Mouse (Mus musculus): ENCODE measurements around the gene Ddx47.

Ddx47 gene

DNA sequence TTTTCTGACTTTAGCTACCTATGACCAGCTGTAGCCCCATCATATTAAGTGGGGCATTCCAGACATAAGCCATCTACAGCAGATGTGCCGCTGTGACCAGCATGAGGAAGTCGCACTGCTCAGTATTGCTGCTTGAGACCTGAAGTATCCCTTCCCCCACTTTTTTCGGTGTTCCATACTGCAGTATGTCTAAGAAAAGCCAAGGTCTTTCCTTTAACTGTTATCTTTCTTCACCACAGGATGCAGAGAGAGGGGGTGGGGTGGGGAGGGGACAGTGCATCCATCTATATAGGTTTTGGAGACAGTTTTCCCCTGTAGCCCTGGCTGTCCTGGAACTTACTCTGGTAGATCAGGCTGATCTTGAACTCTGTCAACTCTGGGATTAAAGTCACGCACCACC lies 5.0 kb upstream of the Ddx47 start:
- no peak for DNase-seq (ENCODE audit: low spot score in 2 of 2)

DNA sequence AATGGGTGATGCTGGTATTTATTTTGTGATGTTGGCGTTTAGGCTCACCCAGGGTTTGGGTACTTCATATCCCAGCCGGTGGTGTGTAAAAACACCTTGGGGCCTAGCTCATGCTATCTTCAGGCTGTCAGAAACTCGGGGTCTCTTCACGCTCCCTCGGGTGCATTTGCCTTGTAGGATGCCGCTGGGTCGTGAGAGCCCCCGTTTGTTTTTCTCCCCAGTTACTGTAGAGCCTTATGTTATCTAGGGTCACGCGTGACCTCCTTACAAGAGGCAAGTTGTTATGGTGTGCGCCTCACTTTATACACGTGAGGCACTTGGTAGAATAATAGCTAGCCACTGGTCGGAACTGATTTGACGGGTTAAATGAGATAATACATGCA lies 313 bp downstream of the Ddx47 start:
- no peak for DNase-seq (ENCODE audit: low spot score in 2 of 2)

DNA sequence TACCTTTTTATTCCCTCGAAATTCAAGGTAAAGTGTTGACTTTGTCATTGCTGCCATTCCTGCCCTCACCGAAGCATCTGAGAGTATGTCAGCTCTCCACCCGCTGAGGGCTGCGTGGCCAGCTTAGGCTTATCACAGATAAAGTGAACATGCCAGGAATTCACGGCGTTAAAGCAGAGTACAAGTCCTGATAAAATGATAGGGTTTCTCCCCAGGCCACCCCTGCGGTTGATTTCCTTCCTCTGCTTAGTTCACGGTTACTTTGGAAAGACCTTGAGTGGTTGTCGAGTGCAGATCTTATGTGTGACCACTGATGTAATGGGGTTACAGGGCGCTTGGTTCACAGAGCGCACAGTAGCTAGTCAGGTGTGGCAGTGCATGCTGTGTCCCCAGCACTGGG lies 5.8 kb downstream of the Ddx47 start:
- DNase-seq (ENCODE audit: low spot score in 2 of 2), result no peak

DNA sequence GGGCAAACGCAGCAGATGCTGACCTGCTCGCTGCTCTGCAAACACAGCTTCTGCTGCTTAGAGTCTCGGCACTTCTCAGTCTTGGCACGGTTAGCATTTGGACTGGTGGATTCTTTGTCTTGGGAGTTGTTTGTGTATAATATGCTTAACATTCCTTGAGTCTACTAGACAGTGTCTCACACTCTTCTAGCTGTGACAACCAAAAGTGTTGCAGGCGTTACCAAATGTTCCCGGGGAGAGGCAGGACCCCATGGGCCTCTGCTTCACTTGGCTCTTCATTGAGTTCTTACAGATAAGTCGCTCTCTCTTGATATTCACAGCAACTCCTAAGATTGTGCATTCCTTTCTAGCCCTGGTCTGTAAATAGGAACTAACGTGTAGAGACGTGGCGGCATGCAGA lies 8.2 kb downstream of the Ddx47 start:
- no peak for DNase-seq (ENCODE audit: low spot score in 2 of 2)

DNA sequence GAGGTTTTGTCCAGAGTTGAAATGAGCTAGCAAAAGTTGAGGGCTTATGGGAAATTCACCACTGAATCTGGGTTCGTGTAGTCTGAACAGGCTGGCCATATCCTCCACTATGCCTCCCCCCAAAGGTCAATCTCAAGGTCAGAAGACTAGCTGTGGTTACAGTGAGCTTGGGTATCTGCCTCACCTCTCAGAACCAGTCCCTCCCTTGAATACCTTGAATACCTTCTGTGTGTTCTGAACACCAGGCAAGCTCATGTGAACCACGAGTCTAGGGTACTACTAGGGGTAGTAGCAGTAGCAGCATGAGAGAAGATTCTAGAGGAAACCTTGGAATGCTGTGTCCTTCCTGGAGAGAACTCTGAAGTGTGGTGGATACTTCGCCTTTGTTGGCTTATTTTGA lies 10.2 kb downstream of the Ddx47 start:
- DNase-seq (ENCODE audit: low spot score in 2 of 2), result no peak

DNA sequence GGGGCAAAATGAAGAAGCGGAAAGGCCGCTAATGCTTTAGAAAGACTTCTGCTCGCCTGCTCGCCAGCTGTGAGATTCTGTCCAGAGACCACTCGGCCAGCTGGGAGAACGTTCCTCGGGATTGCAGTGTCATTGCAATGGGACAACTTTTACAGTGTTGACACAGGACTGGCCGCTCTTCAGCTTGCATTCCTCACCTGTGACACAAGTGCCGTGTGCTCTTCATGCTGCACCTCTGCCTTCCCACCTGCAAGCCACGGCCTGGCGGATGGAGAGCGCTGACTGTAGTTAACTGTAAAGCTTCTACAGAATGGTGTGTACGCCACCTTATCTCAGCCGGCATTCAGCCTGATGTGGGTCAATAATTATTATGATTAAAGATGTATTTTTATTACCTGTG lies 12.0 kb downstream of the Ddx47 start:
- no peak for DNase-seq (ENCODE audit: low spot score in 2 of 2)

DNA sequence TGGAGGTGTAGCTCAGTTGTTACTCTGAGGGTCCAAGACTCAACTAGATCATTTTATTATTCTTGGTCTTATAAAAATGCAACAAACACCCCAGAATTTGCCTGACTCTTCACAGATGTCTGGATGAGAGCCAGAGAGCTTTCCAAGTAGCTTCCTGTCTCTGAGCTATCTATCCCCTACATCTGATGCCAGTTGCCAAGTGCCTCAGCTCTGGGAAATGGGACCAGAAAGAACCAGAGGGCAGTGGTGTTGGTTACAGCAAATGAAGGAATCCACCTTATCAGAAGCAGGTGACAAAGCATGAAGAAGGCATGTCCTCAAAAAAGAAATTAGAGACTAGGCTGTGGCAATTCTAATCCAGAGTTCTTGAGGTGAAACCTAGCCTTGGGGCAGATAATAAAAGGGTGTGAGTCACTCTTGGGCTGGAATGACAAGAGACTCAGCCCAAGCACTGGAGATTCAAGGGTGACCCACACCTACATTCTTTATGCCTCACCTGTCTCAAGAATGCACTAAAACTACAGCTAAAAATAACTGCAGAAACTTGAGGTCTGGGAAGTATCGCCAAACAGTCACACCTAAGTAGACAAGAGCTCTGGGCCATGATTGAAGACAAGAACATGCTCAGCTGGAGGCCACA lies 13.5 kb downstream of the Ddx47 start:
- DNase-seq (ENCODE audit: low spot score in 2 of 2), result no peak

DNA sequence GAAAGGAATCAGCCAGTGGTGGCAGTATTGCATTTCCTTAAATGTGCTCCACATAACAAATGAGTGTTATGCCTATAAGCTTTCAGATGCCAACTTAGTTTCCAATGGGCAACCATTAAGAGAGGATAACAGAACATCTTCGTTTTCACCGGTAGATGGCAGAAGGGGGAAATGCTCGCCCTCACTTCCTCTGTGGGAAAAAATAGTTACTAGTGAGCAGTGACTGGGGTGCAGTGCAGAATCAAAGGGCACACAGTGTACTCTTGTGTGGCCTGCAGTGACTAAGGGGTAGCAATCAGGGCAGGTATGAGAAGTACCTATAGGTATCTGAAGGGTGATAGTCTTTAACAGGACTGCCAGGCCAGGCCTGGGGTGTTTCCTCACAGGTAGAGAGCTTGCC lies 14.8 kb downstream of the Ddx47 start:
- DNase-seq (ENCODE audit: low spot score in 2 of 2), result no peak

DNA sequence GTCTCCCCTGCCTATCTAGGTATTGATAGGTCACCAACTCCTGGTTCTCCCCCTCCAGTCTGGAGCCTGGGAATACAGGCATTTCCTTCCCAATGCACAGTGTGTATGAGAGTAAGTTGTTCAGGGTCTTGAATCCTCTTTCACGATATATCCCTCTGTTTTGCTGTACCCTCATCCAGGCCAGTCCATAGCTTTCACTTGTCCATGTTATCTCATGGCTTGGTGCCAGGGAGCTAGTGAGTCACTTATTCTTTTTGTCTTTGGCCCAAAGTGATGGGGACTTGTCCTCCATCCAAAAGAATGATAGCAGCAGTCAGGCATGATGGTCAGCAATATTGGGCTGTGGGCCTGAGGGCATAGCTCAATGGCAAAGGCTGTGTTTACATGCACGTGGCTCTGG lies 15.3 kb downstream of the Ddx47 start:
- DNase-seq (ENCODE audit: low spot score in 2 of 2), result no peak

DNA sequence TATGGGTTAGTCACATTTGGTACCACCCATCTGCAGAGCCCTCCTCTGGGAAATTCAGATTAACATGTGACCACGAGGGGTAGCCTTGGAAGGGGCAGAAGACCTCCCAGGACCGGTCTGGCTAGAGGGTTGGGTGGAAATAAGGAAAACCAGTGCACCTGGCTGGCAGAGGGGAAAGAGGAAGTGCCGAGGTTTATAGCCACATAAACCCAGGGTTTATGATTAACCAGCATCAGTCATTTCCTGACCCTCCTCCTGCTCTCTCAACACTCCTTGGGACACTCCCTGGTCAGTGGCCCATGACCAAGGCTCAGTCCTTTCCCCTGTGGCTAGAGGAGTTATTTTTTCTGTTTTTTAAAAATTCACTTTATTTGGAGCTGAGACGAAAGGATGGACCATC lies 17.8 kb downstream of the Ddx47 start:
- DNase-seq (ENCODE audit: low spot score in 2 of 2), result no peak

DNA sequence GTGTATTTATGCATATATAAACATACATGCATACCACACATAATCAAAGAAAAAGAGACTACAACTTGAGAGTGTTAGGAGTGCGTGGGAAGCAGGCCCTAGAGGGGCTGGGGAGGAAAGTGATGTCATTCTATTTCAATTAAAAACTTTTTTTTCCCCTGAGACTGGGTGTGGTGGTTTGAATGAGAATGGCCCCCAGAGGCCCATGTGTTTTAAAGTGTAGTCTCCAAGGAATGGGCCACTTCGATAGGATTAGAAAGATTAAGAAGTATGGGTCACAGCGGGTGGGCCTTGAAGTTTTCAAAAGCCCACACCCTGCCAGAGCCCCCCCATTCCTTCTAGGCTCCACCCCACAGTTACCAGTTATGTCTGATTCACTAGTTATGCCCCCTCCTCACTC lies 27.3 kb downstream of the Ddx47 start:
- DNase-seq (ENCODE audit: low spot score in 2 of 2), result no peak

DNA sequence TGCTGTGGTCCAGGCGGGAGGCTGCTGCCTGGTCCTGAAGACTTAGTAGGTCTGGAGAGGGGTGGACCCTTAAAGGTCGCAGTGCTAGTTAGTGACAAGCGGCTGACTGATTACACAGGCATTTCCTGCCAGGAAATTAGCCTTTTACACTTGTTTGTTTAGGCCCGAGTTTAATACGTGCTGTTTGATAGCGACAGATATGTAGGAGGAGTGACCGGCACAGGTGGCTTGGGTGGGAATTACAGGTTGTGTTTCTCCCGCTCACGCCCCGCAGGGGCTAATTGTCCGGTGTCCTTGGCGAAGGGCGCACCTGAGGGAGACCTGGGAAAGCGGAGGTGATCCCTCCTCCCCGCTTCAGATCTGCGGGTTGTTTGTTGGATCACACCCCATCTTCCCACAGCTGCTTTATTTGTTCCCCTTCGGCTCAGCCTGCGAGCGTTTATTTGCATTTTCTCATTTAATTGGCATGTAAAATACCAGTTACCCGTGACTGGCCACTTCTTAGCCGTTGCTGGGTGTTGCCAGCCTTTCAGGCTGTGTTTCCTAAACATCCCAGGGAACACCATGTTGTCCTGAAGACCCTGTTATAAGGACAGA lies 29.0 kb downstream of the Ddx47 start:
- DNase-seq (ENCODE audit: low spot score in 2 of 2), result no peak

DNA sequence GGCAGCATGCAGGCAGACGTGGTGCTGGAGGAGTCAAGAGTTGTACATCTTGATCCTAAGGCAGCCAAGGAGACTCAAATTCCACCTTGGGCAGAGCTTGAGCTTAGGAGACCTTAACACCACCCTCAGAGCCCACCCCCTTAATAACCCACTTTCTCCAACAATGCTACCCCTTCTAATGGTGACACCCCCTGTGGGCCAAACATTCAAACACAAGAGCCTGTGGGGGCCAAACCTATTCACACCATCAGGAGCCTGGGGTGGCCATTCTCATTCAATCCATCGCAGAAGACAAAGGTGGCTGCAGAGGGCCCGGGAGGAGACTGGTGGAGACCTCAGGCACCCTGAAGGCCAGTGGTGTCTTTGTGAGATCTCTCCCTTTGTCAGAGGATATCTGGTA lies 30.5 kb downstream of the Ddx47 start:
- no peak for DNase-seq (ENCODE audit: low spot score in 2 of 2)

DNA sequence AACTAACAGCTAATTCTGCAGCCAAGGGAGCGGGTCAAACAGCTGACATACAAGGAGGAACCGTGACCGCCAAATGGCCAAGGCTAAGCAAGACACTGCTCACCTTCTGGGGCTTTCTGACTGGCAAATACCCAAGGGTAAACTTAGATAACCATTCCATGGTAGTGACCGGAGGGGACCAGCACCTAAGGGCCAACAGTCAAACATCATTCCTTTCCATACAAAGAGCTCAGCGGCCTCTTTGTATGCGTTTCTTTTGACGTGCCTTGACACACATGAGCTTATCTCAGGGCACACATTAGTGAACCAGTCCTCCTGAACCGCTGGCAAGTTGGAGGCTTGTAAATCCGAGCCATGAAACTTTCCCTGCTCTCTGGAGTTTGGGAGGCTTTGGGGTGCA lies 35.9 kb downstream of the Ddx47 start:
- no peak for DNase-seq (ENCODE audit: low spot score in 2 of 2)

DNA sequence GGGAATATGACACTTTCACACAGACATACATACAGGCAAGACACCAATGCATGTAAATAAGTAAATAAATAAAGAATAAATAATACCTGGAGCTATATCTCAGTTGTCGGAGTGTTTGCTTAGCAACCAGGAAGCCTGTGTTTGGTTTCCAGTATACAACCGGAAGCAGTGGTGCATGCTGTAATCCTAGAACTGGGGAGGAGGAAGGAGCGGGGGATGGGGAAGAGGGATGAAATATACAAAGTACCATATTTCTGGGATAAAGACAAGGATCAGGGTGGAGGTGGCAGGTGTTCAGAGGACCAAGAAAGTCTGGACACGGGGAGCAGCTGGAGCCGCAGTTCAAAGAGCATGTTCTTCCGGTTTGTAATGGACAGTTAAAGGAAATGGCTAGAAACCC lies 37.1 kb downstream of the Ddx47 start:
- DNase-seq (ENCODE audit: low spot score in 2 of 2), result no peak

DNA sequence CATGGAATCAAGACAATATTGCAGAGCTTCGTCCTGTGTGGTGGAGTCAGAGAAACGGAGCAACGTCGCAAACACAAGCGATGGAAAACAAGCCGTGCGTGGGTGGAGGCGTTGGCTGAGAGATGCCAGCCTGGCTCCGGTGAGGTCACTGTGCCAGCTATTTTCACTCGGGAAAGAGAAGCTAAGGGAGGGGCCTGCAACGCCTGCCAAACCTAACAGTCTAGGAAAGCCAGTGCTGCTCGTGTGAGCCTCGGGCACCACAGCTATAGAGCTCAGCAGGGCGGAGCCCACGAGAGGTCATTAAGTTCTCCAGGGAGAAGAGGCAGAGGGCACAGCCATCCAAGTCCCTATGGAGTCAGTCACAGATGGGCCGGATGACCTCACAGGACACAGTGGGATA lies 37.5 kb downstream of the Ddx47 start:
- DNase-seq (ENCODE audit: low spot score in 2 of 2), result no peak

DNA sequence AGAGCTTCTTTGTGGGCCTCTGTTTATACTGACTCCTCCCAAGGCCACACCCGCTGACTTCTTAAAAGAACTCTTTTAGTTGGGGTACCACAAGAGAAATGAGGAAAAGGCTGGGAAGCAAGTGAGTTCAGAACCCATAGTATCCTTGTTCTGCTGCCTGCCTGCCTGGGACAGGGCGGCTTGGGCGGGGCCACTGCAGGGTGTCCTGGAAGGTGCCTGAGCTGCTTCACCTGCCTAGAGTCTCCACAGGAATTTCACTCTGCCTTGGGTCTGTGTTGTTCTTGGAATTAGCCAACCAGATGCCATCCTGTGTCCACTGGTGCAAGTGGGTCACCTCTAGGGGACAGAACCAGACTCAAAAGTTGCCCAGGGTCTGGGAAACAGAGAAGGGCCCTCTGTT lies 42.4 kb downstream of the Ddx47 start:
- DNase-seq (ENCODE audit: low spot score in 2 of 2), result no peak

DNA sequence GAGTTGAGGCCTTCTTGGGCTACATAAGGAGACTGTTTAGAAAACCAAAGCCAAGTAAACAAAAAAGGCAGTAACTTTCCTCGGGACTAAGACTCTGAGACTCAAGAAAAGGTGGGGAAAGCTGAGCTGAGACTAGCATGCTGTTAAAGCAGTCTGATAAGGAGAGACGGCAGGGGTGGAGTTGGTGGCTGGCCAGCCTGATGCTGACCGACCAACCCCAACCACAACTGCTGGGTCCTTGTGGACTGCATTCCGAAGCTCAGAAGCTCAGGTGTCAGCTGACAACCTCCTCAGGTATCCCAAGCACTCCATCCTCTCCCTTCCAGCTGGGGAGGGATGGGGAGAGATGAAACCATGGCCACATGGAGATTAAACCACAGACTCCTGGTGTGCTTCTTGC lies 44.5 kb downstream of the Ddx47 start:
- DNase-seq (ENCODE audit: low spot score in 2 of 2), result no peak

DNA sequence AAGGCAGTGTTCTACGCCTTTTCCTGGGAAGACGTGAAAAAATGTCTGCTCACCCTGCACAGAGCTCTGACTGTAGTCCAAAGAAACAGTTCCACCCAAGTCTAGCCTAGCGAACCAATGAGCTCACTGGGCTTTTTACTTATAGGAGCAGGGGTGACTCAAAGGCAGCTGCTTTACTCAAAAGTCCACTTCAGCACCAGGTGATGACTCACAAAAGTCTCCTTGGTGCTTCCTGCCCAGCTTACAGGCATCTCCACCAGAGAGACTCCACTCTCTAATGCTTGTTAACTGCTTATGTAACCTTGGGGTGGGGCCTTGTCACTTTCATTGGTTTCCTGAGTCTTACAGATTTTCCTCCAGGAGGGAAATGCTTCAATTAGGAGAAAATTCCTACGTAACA lies 49.3 kb downstream of the Ddx47 start:
- DNase-seq (ENCODE audit: low spot score in 2 of 2), result no peak

DNA sequence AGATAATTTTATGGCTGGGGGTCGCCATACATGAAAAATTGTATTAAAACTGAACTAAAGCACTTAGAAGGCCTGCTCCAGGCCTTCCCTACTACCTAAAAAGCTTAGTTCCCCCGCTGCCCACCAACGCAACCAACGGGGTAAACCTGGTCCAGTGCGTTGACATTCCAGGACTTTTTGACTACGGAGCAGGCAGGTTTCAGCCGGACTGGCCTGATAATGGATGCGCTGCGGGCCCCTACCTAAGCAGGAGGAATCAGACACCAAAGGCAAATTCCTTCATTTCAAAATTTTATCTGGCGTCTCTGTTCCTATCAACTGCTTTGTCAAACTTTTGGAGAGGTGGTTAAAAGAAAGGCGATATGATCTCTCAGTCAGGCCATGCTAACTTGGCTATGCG lies 53.2 kb downstream of the Ddx47 start:
- DNase-seq (ENCODE audit: low spot score in 2 of 2), result no peak

DNA sequence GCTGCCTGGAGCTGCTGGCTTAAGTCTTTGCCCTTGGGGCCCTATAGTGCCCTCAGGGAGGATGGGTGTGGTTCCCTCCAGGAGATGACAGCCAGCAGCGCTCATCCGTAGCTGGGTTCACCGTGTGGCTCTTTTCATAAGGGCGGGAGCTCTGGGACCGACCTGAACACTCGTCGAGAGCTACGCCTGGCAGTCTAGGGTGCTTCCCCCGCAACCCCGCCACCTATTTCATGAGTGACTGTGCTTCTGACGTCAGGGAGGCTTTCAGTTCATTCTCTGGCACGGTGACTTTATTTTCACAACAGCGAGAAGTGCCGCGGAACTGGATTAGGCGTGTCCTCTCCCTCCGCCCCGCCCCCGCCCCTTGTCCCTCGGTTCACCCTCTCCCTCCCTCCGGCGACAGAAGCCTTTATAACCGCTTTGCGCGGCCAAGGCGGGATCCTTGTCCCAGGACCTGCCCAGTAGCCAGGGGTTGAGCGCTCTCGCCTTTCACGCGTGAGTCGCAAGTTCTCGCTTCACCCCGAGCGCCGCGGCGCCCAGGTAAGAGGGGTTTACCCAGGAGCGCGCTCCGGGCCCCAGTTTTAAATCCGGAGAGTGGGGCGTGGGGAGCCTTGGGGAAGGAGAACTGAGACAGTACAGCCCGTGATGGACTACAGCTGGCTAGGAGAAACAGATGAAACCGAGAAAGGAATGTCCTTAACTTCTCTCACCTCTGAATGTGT lies 54.0 kb downstream of the Ddx47 start, which contains the start of gene Gprc5a:
Gprc5a (plus strand) TSS at position 416 of the 722 bp plus-strand sequence.
- DNase-seq (ENCODE audit: low spot score in 2 of 2), result no peak

DNA sequence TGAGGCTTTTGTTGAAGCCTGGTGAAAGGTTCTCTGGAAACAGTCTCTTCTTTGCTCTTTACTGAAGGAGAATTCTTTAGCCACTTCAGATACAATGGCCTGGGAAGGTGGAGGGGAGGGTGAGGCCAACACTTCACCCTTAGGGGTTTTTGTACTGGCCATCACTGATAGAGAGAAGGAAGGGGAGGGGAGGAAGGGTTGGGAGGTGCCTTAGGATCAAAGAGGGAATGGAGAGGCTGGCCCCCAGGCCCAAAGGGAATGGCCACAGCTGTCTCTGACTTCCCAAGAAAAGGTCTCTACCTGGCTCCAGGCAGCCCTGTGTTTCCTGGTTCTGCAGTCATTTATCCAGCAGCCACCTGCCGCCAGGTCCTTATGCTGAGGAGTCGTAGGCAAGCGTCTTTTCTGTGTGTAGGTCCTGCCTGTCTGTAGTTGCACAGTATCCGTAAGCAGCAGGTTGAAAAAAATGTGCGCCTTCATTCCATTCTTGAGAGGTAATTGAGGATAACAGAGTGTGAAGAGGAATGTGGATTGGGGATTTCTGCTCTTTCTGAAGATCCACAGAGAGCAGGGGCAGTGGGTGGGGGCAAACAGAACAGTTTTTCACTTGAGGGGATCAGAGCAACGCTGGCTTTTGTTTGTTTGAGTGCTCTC lies 55.5 kb downstream of the Ddx47 start:
- no peak for DNase-seq (ENCODE audit: low spot score in 2 of 2)

DNA sequence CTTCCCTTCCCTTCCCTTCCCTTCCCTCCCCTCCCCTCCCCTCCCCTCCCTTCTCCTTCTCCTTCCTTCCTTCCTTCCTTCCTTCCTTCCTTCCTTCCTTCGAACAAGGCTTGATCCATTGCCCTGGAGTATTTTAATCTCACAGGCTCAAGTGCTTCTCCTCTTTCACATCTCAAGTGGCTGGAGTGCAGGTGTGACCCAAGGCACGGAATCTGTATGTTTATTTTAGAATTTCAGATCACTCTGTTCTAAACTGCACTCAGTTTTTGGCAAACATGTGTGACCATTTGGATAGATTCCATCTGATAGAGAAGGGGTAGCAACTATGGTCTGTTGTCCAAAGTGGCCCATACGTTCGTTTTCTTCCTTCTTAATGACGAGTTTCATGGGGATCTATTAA lies 56.8 kb downstream of the Ddx47 start:
- DNase-seq (ENCODE audit: low spot score in 2 of 2), result no peak

Data from frontal cortex, postnatal 14 days (tissue).